Mouse (Mus musculus) spleen, adult 2 months (tissue): Measurements from ENCODE around the gene Mcpt8.

Experiments
- CTCF ChIP-seq: fragments of 200-500 bp; IDR thresholded peaks from 2 replicates; pipeline ENCODE4 v1.5.1; 2011; ENCODE audit warnings: mild to moderate bottlenecking, inconsistent platforms; ENCODE audit not compliant: insufficient read depth, insufficient read length, insufficient replicate concordance; ENCODE audit errors: extremely low read depth
- POLR2A ChIP-seq: fragments of 200-500 bp; IDR thresholded peaks from 2 replicates; pipeline ENCODE4 v1.6.1; 2011; ENCODE audit warnings: low read depth, low read length, inconsistent platforms

DNA sequence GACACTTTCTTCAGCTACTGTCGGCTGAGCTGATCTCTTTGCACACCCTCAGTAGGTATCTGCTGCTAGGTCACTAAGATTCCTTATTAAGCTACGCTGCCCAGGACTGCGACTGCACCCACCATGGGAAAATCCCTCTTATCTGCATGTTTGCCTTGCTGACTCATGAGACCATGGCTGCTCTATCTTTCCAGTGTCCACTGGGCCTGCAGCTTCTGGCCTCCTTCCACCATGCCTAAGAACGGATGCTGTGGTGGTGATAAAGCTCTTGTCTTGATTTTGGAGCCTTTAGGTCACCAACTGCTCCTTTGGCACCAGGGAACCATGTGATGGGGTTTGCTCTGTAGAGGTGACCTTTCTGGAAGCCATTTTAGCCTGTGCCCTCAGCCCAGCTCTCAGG is 27.4 kb downstream of the Mcpt8 start:
- TF ChIP-seq CTCF (no peak), POLR2A (no peak)
